Mouse (Mus musculus): ENCODE measurements around the gene Ncaph2. TPM values are rescaled to one million over a fixed set of nuclear protein-coding genes. Genes with fewer than 3 reads are reported as not detected.

Ncaph2 gene
- polyA plus RNA-seq, 1 experiment from 2014 or later, result 155 TPM

- WGBS, result 88% methylated on average over 4 of the region's 4 CpGs
- Histone ChIP-seq H3K9ac (no peak overlapping the region), H3K27me3 (no peaks in the 10 kb centered on the region), H3K4me1 (no peaks in the 10 kb centered on the region), H3K4me3 (replicated peaks) (no peak overlapping the region), H3K9me3 (replicated peaks) (no peaks in the 10 kb centered on the region), H3K4me2 (no peak overlapping the region), H3K27ac (no peak overlapping the region), H3K36me3 (no peaks in the 10 kb centered on the region)
- ATAC-seq (replicated peaks; ENCODE audit: low FRiP score), result no peak
These were observed 41.4 kb downstream of the Ncaph2 start for GRCm38 (mm10) chr15:89396883-89397282.

DNA sequence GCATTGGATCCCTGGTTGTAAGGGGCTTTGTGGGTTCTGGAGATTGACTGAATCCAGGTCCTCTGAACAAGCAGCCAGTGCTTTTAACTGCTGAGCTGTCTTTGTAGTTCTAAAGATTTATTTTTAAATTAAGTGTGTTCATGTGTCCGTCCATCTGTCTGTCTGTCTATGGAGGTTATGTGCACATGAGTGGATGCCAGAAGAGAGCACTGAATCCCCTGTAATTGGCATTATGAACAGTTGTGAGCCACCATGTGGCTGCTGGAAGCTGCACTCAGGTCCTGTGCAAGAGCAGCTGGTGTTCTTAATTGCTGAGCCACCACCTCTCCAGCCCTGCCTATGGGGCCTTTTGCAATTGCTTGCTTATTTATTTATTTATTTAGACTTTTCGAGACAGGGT lies 42.6 kb downstream of the Ncaph2 start:
- H3K9ac ChIP-seq, result no peak overlapping the region
- H3K4me1 ChIP-seq, result no peaks in the 10 kb centered on the region
- no peak overlapping the region for H3K4me3 ChIP-seq (replicated peaks)
- H3K4me2 ChIP-seq, result no peak overlapping the region
- ATAC-seq (replicated peaks; ENCODE audit: low FRiP score), result no peak
- H3K36me3 ChIP-seq, result no peaks in the 10 kb centered on the region
- no peaks in the 10 kb centered on the region for H3K9me3 ChIP-seq (replicated peaks)
- no peaks in the 10 kb centered on the region for H3K27me3 ChIP-seq
- H3K27ac ChIP-seq, result no peak overlapping the region
- 81% methylated on average over 2 of the region's 2 CpGs for WGBS

DNA sequence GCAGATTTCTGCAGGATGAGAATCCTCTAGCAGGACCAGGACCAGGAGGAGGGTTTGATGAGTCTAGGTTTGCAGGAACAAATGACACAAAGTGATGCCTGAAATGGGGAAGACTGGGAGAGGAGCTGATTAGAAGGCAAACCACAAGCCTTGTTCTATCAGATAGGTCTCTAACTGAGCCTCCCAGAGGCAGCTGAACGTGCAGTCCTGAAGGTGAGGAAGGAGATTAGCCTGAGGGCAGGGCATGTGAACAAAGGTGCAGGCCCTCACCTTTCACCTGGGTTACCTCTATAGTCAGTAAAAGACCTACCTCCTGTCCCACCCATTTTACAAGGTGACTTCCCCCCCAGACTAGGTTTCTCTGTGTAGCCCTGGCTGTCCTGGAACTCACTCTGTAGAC lies 44.2 kb downstream of the Ncaph2 start:
- H3K9me3 ChIP-seq (replicated peaks), result no peaks in the 10 kb centered on the region
- no peaks in the 10 kb centered on the region for H3K36me3 ChIP-seq
- WGBS, result 57% methylated on average over 1 of the region's 1 CpGs
- no peaks in the 10 kb centered on the region for H3K27me3 ChIP-seq
- no peak for ATAC-seq (replicated peaks; ENCODE audit: low FRiP score)
- H3K4me2 ChIP-seq, result no peak overlapping the region
- no peaks in the 10 kb centered on the region for H3K4me1 ChIP-seq
- H3K9ac ChIP-seq, result no peak overlapping the region
- no peak overlapping the region for H3K4me3 ChIP-seq (replicated peaks)
- H3K27ac ChIP-seq, result no peak overlapping the region

GRCm38 (mm10) chr15:89402471-89402870 lies 47.0 kb downstream of the Ncaph2 start:
- no peak for ATAC-seq (replicated peaks; ENCODE audit: low FRiP score)
- WGBS, result 93% methylated on average over 1 of the region's 1 CpGs

DNA sequence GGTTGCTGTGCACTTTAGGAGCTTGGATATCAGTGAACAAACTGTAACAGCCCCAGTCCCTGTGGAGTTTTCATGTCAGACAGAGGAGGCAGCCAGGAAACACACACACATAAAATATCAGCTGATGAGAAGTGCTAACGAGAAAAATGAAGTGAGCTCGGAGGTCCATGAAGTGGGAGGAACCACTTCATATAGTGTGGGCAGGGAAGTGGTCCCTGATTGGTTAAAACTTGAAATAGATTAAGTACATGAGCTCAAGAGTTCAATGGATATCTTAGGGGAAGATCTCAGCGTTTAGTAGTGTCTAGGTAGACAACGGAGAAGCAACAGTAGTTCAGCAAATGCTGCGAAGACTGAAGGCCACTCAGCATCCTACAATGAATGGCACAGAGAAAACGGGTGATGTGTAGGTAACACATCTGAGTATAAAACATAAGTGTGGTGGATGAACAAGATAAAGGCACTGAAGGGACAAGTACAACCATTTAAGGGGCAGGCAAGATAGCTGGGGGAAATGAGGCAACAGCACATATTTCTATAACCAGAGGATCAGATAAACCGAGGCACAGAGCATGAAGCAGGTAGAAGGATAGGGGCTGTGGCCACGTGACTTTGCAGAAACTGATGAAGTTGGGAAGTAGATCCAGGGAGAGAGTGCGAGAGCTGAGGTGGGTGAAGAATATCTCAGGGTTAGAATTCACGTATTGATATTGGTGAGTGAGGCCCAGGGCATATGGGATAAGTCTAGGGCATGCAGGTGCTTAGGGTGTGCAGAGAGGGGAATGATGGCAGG lies 49.5 kb downstream of the Ncaph2 start:
- ATAC-seq (replicated peaks; ENCODE audit: low FRiP score), result no peak
- peaks cover 6% of the 10 kb centered on the region; the same call in 1 of the 2 replicates for H3K9me3 ChIP-seq (replicated peaks)
- 81% methylated on average over 10 of the region's 10 CpGs for WGBS
- no peak overlapping the region for H3K9ac ChIP-seq
- no peak overlapping the region for H3K4me2 ChIP-seq
- H3K36me3 ChIP-seq, result no peaks in the 10 kb centered on the region
- H3K4me3 ChIP-seq (replicated peaks), result no peak overlapping the region
- no peaks in the 10 kb centered on the region for H3K27me3 ChIP-seq
- H3K27ac ChIP-seq, result no peak overlapping the region
- no peaks in the 10 kb centered on the region for H3K4me1 ChIP-seq

More at GRCm38 (mm10) chr15:89402471-89402870, 47.0 kb downstream of the Ncaph2 start:
- H3K36me3 ChIP-seq, result no peaks in the 10 kb centered on the region
- H3K9ac ChIP-seq, result no peak overlapping the region
- H3K4me2 ChIP-seq, result no peak overlapping the region
- H3K27ac ChIP-seq, result no peak overlapping the region
- no peaks in the 10 kb centered on the region; the same call in 1 of the 2 replicates for H3K9me3 ChIP-seq (replicated peaks)
- H3K4me3 ChIP-seq (replicated peaks), result no peak overlapping the region
- H3K4me1 ChIP-seq, result no peaks in the 10 kb centered on the region
- no peaks in the 10 kb centered on the region for H3K27me3 ChIP-seq

GRCm38 (mm10) chr15:89406691-89407090 lies 51.2 kb downstream of the Ncaph2 start:
- no peaks in the 10 kb centered on the region for H3K4me1 ChIP-seq
- no peak for ATAC-seq (replicated peaks; ENCODE audit: low FRiP score)
- H3K36me3 ChIP-seq, result no peaks in the 10 kb centered on the region
- H3K4me3 ChIP-seq (replicated peaks), result no peak overlapping the region
- H3K4me2 ChIP-seq, result no peak overlapping the region
- peaks cover 7% of the 10 kb centered on the region; the same call in 1 of the 2 replicates for H3K9me3 ChIP-seq (replicated peaks)
- H3K27ac ChIP-seq, result no peak overlapping the region
- no peaks in the 10 kb centered on the region for H3K27me3 ChIP-seq
- no peak overlapping the region for H3K9ac ChIP-seq

GRCm38 (mm10) chr15:89410118-89410517 lies 54.6 kb downstream of the Ncaph2 start, which contains the start of gene Syce3:
Syce3 (minus strand) TSS chr15:89410503.
- no peaks in the 10 kb centered on the region for H3K4me1 ChIP-seq

GRCm38 (mm10) chr15:89415282-89415681 lies 59.8 kb downstream of the Ncaph2 start:
- no peak for ATAC-seq (replicated peaks; ENCODE audit: low FRiP score)
- Histone ChIP-seq H3K27ac (no peak overlapping the region), H3K9me3 (replicated peaks) (no peaks in the 10 kb centered on the region), H3K4me2 (no peak overlapping the region), H3K27me3 (no peaks in the 10 kb centered on the region), H3K4me1 (no peaks in the 10 kb centered on the region), H3K9ac (no peak overlapping the region), H3K36me3 (peaks cover 21% of the 10 kb centered on the region), H3K4me3 (replicated peaks) (no peak overlapping the region)
- WGBS, result 85% methylated on average over 8 of the region's 8 CpGs

More at GRCm38 (mm10) chr15:89410118-89410517, 54.6 kb downstream of the Ncaph2 start, which contains the start of gene Syce3:
- Histone ChIP-seq H3K9me3 (replicated peaks) (peaks cover 7% of the 10 kb centered on the region; the same call in 1 of the 2 replicates), H3K27me3 (no peaks in the 10 kb centered on the region), H3K36me3 (no peaks in the 10 kb centered on the region), H3K27ac (no peak within 1 kb of the TSS), H3K4me3 (replicated peaks) (no peak within 1 kb of the TSS), H3K4me2 (no peak within 1 kb of the TSS), H3K9ac (no peak within 1 kb of the TSS)
- 87% methylated on average over 20 of the region's 24 CpGs for WGBS
- ATAC-seq (replicated peaks; ENCODE audit: low FRiP score), result 0 out of 2 replicates have a peak, but pooled peaks have one; percentile 36

- Histone ChIP-seq H3K27ac (no peak overlapping the region), H3K36me3 (peaks cover 34% of the 10 kb centered on the region), H3K9me3 (replicated peaks) (no peaks in the 10 kb centered on the region), H3K4me3 (replicated peaks) (no peak overlapping the region), H3K27me3 (no peaks in the 10 kb centered on the region), H3K9ac (no peak overlapping the region), H3K4me2 (no peak overlapping the region), H3K4me1 (peaks cover 7% of the 10 kb centered on the region)
- no peak for ATAC-seq (replicated peaks; ENCODE audit: low FRiP score)
- WGBS, result 87% methylated on average over 9 of the region's 9 CpGs
These were observed 66.4 kb downstream of the Ncaph2 start for GRCm38 (mm10) chr15:89421938-89422337.

Small RNAs within 50 kb of the gene (microRNA-seq; reads per million reads assigned to microRNA genes)
- gene Mir6959, result 1.3 reads per million

Other genes starting within 250 kb of the Ncaph2 start
- 13.8 and 16.0 TPM in 2 replicates for gene Tubgcp6, start 232.6 kb upstream of the Ncaph2 start, polyA plus RNA-seq (2015; fragmentation: Nextera tagmentation; extraction: Ambion mirVana)
- gene Hdac10, start 227.0 kb upstream of the Ncaph2 start, polyA plus RNA-seq (2015; fragmentation: Nextera tagmentation; extraction: Ambion mirVana), result 17.8 and 19.3 TPM in 2 replicates
- gene Mapk12, start 215.0 kb upstream of the Ncaph2 start, polyA plus RNA-seq (2015; fragmentation: Nextera tagmentation; extraction: Ambion mirVana), result 14.8 and 16.7 TPM in 2 replicates
- gene Mapk11, start 206.1 kb upstream of the Ncaph2 start, polyA plus RNA-seq (2015; fragmentation: Nextera tagmentation; extraction: Ambion mirVana), result 15.4 and 16.5 TPM in 2 replicates
- gene Plxnb2, start 174.9 kb upstream of the Ncaph2 start, polyA plus RNA-seq (2015; fragmentation: Nextera tagmentation; extraction: Ambion mirVana), result 138 and 160 TPM in 2 replicates
- 17.0 and 19.2 TPM in 2 replicates for gene Dennd6b, start 159.2 kb upstream of the Ncaph2 start, polyA plus RNA-seq (2015; fragmentation: Nextera tagmentation; extraction: Ambion mirVana)
- 22.7 and 26.9 TPM in 2 replicates for gene Ppp6r2, start 144.2 kb upstream of the Ncaph2 start, polyA plus RNA-seq (2015; fragmentation: Nextera tagmentation; extraction: Ambion mirVana)
- gene Sbf1, start 40.4 kb upstream of the Ncaph2 start, polyA plus RNA-seq (2015; fragmentation: Nextera tagmentation; extraction: Ambion mirVana), result 42.6 and 51.4 TPM in 2 replicates
- gene Adm2, start 33.0 kb upstream of the Ncaph2 start, polyA plus RNA-seq (2015; fragmentation: Nextera tagmentation; extraction: Ambion mirVana), result 0.71 and 0.74 TPM in 2 replicates
- 6.8 and 7.1 TPM in 2 replicates for gene Miox, start 21.3 kb upstream of the Ncaph2 start, polyA plus RNA-seq (2015; fragmentation: Nextera tagmentation; extraction: Ambion mirVana)
- 54.1 and 67.9 TPM in 2 replicates for gene Lmf2, start 60 bp upstream of the Ncaph2 start, polyA plus RNA-seq (2015; fragmentation: Nextera tagmentation; extraction: Ambion mirVana)
- 7.9 and 8.2 TPM in 2 replicates for gene Sco2, start 18.1 kb downstream of the Ncaph2 start, polyA plus RNA-seq (2015; fragmentation: Nextera tagmentation; extraction: Ambion mirVana)
- gene Tymp, start 21.3 kb downstream of the Ncaph2 start, polyA plus RNA-seq (2015; fragmentation: Nextera tagmentation; extraction: Ambion mirVana), result 1.3 and 1.4 TPM in 2 replicates
- gene Odf3b, start 23.6 kb downstream of the Ncaph2 start, polyA plus RNA-seq (2015; fragmentation: Nextera tagmentation; extraction: Ambion mirVana), result 0.82 and 0.83 TPM in 2 replicates
- gene Klhdc7b, start 29.2 kb downstream of the Ncaph2 start, polyA plus RNA-seq (2015; fragmentation: Nextera tagmentation; extraction: Ambion mirVana), result not detected in 2 replicates
- gene Syce3, start 54.8 kb downstream of the Ncaph2 start, polyA plus RNA-seq (2015; fragmentation: Nextera tagmentation; extraction: Ambion mirVana), result not detected in 2 replicates
- gene Cpt1b, start 70.1 kb downstream of the Ncaph2 start, polyA plus RNA-seq (2015; fragmentation: Nextera tagmentation; extraction: Ambion mirVana), result 3.9 and 4.4 TPM in 2 replicates
- gene C730034F03Rik, start 73.9 kb downstream of the Ncaph2 start, polyA plus RNA-seq (2015; fragmentation: Nextera tagmentation; extraction: Ambion mirVana), result 3.7 and 3.8 TPM in 2 replicates
- 0.15 TPM in 1 of 2 replicates, not detected in the other for gene Gm44502, start 74.0 kb downstream of the Ncaph2 start, polyA plus RNA-seq (2015; fragmentation: Nextera tagmentation; extraction: Ambion mirVana)
- 57.2 and 62.0 TPM in 2 replicates for gene Chkb, start 74.2 kb downstream of the Ncaph2 start, polyA plus RNA-seq (2015; fragmentation: Nextera tagmentation; extraction: Ambion mirVana)
- 0.77 and 1.7 TPM in 2 replicates for gene Mapk8ip2, start 98.2 kb downstream of the Ncaph2 start, polyA plus RNA-seq (2015; fragmentation: Nextera tagmentation; extraction: Ambion mirVana)
- 14.4 and 18.7 TPM in 2 replicates for gene Arsa, start 121.7 kb downstream of the Ncaph2 start, polyA plus RNA-seq (2015; fragmentation: Nextera tagmentation; extraction: Ambion mirVana)
- 1.8 and 2.2 TPM in 2 replicates for gene Shank3, start 143.9 kb downstream of the Ncaph2 start, polyA plus RNA-seq (2015; fragmentation: Nextera tagmentation; extraction: Ambion mirVana)
- gene Acr, start 212.6 kb downstream of the Ncaph2 start, polyA plus RNA-seq (2015; fragmentation: Nextera tagmentation; extraction: Ambion mirVana), result 0.22 and 0.27 TPM in 2 replicates
- 53.9 and 55.9 TPM in 2 replicates for gene Rabl2, start 236.2 kb downstream of the Ncaph2 start, polyA plus RNA-seq (2015; fragmentation: Nextera tagmentation; extraction: Ambion mirVana)